Mouse (Mus musculus) bone marrow macrophage, adult 2 months (primary cell): ENCODE measurements around the gene Polr2i.

Source experiments
- CTCF ChIP-seq: IDR thresholded peaks from 2 replicates; pipeline ENCODE4 v1.5.1; 2012; ENCODE audit warnings: low read depth, mild to moderate bottlenecking, low read length, moderate library complexity
- POLR2A ChIP-seq: IDR thresholded peaks from 2 replicates; pipeline ENCODE4 v1.6.1; 2012; ENCODE audit warnings: mild to moderate bottlenecking, low read depth, low read length, borderline replicate concordance

GRCm38 (mm10) chr7:30194101-30194831 lies 37.5 kb upstream of the Polr2i start:
- TF ChIP-seq POLR2A = no peak
- TF ChIP-seq CTCF = no peak
